Mouse (Mus musculus) cerebellum, postnatal 10 days (tissue): Measurements from ENCODE around the gene Hspa1b.
"Not testable (repeated sequence)": the region's sequence is repeated elsewhere in the genome, so short reads cannot be mapped to it uniquely, and the experiment has no call there.

Source experiments
- DNase-seq, 2 experiments: peaks; one replicate each; pipeline ENCODE4 v3.0.0; 2021; ENCODE audit warnings: mixed read lengths in 2 of 2

Gene Hspa1b

GRCm38 (mm10) chr17:34981690-34982180 lies 22.7 kb upstream of the Hspa1b start, which contains the start of gene Lsm2:
Gene Lsm2 (plus strand): TSS chr17:34981862.
- DNase-seq: peak; percentile 93 to 95

GRCm38 (mm10) chr17:34980655-34981054 lies 21.6 kb upstream of the Hspa1b start:
- DNase-seq: peak; percentile 50 to 60

GRCm38 (mm10) chr17:34979631-34980030 lies 20.6 kb upstream of the Hspa1b start:
- no peak for DNase-seq

GRCm38 (mm10) chr17:34978239-34978638 lies 19.2 kb upstream of the Hspa1b start:
- DNase-seq: no peak

DNA sequence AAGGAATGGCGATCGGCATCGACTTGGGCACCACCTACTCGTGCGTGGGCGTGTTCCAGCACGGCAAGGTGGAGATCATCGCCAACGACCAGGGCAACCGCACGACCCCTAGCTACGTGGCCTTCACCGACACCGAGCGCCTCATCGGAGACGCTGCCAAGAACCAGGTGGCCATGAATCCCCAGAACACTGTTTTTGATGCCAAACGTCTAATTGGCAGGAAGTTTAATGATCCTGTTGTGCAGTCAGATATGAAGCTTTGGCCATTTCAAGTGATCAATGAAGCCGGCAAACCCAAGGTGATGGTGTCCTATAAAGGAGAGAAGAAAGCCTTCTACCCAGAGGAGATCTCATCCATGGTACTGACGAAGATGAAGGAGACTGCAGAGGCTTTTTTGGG lies 18.0 kb upstream of the Hspa1b start:
- DNase-seq: no peak

DNA sequence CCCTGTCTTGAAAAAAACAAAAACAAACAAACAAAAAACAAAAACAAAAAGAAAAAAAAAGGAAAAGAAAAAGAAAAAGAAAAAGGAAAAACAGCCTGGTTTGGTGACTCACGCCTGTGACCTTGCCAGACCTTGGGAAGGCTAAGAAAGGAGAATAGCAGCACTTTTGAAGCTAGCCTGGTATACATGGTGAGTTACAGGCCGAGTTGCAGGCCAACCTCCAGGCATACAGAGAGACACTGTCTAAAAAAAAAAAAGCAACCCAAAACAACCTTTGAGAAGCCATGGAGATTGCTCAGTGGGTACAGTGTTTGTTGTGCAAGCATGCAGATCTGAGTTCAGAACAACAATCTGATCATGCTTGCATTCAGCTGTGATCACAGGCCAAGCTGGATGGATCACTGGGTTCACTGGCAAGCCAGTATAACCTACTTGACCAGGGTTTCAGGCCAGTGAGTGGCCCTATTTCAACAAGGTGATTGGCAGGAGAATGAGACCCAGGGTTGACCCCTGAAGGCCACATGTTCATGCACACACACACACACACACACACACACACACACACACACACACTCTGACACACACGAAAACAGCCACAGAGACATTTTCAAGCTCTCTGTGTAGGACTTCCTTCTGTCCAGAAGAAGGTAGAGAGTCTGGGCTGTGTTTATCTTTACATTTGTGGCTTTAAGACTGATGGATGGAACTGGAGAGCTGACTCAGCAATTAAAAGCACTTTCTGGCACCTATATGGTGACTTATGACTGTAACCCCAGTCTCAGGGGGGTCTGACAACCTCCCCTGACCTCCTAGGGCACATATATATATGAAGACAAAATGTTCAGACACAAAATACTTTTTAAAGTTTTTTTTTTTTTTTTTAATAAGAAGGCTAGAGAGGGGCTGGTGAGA lies 16.8 kb upstream of the Hspa1b start:
- no peak for DNase-seq

DNA sequence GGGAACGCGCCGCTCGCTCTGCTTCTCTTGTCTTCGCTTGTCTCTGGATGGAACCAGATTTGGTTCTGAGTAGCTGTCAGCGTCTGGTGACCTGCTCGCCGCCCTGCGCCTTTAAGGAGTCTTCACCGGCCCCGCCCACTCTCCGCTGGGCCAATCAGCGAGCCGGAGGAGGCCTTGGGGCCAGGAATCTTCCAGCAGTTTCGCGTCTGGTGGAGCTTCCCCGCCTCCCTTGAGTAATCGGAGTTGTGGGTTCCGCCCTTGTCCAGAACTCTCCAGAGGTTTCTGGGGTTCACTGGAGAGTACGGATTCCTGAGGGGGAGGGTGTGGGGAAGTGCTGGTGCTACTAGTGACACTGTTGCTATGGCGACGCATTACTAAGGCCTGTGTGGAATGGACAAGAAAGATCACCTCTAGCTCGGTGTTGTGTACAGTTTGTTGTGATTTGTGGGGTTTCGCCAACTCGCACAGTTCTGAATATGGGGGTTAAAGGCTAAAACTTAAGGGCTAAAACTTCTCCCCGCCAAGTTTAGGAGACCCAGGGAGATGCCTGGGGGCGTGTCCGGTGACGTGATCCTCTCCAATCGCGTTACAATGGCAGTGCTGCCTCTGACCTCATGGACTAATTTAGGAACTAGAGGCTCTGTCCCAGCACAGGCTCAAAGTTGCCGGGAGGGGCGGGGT lies 13.2 kb upstream of the Hspa1b start, which contains the start of the genes Hspa1a and Hspa1l:
Hspa1a (minus strand) TSS at position 88 of the 681 bp plus-strand sequence.
Hspa1l (plus strand) TSS at position 635 of the 681 bp plus-strand sequence.
- peak; percentile 77 to 78 for DNase-seq

DNA sequence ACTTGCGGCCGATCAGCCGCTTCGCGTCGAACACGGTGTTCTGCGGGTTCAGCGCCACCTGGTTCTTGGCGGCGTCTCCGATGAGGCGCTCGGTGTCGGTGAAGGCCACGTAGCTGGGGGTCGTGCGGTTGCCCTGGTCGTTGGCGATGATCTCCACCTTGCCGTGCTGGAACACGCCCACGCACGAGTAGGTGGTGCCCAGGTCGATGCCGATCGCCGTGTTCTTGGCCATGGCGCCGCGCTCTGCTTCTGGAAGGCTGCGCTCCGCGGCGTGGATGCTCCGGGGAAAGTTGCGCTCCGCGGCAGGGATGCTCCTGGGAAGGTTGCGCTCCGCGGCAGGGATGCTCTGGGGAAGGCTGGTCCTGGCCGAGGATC lies 12.6 kb upstream of the Hspa1b start:
- DNase-seq: peak in 1 of 2 experiments; percentile 24

DNA sequence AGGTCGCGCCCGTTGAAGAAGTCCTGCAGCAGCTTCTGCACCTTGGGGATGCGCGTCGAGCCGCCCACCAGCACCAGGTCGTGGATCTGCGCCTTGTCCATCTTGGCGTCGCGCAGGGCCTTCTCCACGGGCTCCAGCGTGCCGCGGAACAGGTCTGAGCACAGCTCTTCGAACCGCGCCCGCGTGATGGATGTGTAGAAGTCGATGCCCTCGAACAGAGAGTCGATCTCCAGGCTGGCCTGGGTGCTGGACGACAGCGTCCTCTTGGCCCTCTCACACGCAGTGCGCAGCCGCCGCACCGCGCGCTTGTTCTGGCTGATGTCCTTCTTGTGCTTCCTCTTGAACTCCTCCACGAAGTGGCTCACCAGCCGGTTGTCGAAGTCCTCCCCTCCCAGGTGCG lies 11.8 kb upstream of the Hspa1b start:
- DNase-seq: not testable (repeated sequence)

DNA sequence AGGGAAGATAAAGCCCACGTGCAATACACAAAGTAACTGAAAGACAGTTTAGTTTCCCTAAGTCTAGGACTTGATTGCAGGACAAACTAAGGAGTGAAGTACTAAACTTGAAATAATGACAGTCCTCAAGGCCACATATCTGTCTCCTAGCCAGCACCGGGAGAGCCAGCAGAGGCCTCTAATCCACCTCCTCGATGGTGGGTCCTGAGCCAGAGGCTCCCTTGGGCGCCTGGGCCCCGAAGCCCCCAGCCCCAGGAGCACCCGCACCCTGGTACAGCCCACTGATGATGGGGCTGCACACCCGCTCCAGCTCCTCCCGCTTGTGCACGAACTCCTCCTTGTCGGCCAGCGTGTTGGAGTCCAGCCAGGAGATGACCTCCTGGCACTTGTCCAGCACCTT lies 10.8 kb upstream of the Hspa1b start, which contains the start of gene Gm20481:
Gm20481 (plus strand) TSS at position 91 of the 400 bp plus-strand sequence.
- DNase-seq: not testable (repeated sequence)

DNA sequence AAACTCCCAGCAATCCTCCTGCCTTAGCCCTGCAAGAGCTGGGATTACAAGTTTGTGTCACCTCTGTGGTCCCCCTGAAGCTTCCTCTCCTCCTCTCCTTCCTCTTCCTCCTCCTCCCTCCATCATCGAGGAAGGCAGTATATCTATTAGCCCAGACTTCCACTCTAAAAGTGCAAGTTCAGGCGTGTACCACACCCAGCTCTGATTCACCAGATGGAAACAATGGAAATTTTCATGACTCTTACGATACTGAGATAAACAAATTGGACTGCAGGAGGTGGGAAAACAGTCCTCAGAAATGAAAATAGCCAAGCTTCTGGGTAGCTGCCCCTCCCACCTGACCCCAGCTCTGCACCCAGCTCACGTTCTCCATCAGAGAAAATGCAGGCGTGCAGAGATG lies 6.6 kb upstream of the Hspa1b start:
- no peak for DNase-seq

DNA sequence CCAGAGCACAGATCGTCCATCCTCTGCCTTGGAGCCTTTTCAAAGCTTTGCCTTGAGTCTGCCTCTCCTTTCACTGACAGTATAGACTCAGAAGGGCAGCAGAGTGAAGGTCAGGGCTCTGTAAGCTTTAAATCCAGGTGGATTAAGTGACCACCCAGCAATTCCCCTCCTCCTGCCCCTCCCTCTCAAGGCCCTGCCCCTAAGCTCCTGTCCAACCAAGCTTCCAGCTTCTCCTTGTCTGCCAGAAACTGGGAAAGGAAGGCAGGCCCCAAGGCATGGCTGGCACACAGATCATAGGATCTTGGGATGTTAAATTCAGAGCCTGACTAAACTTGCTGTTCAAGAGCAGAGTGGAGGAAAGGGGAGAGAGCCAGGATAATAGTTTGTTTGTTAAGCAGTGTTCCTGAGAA lies 5.6 kb upstream of the Hspa1b start:
- no peak for DNase-seq

DNA sequence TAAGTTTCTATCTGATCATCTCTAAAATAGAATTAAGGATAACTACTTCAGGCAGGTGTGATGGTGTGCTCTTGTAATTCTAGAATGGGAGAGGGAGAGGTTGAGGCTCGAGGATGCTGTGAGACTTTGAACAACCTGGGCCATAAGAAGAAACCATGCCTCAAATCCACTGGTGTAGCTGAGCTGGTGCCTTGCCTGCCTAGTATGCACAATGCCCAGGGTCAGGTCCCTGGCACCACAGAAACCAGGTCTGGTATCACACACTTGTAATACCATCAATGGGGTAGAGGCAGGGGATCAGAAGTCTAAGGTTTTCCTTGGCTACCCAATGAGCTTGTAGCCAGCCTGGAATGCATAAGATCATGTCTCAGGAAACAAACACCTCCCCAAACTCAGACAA lies 3.8 kb upstream of the Hspa1b start:
- DNase-seq: no peak

- no peak for DNase-seq
These were observed 3.1 kb upstream of the Hspa1b start for GRCm38 (mm10) chr17:34962125-34962524.

GRCm38 (mm10) chr17:34960702-34961493 lies 1.9 kb upstream of the Hspa1b start:
- DNase-seq: no peak

- no peak for DNase-seq
These were observed 960 bp upstream of the Hspa1b start for GRCm38 (mm10) chr17:34959881-34960515.

GRCm38 (mm10) chr17:34958734-34959129 lies 306 bp downstream of the Hspa1b start:
- DNase-seq: peak in 1 of 2 experiments; percentile 45

DNA sequence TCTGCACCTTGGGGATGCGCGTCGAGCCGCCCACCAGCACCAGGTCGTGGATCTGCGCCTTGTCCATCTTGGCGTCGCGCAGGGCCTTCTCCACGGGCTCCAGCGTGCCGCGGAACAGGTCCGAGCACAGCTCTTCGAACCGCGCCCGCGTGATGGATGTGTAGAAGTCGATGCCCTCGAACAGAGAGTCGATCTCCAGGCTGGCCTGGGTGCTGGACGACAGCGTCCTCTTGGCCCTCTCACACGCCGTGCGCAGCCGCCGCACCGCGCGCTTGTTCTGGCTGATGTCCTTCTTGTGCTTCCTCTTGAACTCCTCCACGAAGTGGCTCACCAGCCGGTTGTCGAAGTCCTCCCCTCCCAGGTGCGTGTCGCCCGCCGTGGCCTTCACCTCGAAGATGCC lies 1.1 kb downstream of the Hspa1b start:
- DNase-seq: not testable (repeated sequence)

DNA sequence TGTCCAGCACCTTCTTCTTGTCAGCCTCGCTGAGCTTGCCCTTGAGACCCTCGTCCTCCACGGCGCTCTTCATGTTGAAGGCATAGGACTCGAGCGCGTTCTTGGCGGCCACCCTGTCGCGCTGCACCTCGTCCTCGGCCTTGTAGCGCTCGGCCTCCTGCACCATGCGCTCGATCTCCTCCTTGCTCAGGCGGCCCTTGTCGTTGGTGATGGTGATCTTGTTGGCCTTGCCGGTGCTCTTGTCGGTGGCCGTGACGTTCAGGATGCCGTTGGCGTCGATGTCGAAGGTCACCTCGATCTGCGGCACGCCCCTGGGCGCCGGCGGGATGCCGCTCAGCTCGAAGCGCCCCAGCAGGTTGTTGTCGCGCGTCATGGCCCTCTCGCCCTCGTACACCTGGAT lies 1.7 kb downstream of the Hspa1b start:
- DNase-seq: not testable (repeated sequence)

- DNase-seq: no peak
These were observed 2.7 kb downstream of the Hspa1b start for GRCm38 (mm10) chr17:34956340-34956739.

- DNase-seq: no peak
These were observed 3.2 kb downstream of the Hspa1b start for GRCm38 (mm10) chr17:34955884-34956283.

- DNase-seq: no peak
These were observed 4.2 kb downstream of the Hspa1b start for GRCm38 (mm10) chr17:34954831-34955230.
